Mouse (Mus musculus): ENCODE data around the gene Elovl1. TPM values are rescaled to one million over a fixed set of nuclear protein-coding genes. Genes with fewer than 3 reads are reported as not detected.
A peak's percentile ranks its signal among the peaks of the same experiment; 100 is the strongest.

Elovl1 gene
- polyA plus RNA-seq, 1 experiment from 2014 or later: 25.9 TPM

GRCm38 (mm10) chr4:118425374-118425773 lies 2.5 kb upstream of the Elovl1 start:
- Histone ChIP-seq H3K4me1 (replicated peaks; ENCODE audit: control insufficient read depth, insufficient read depth, low read length) (peaks cover 18% of the 10 kb centered on the region), H3K27ac (ENCODE audit: low read length) (no peak overlapping the region), H3K27me3 (replicated peaks; ENCODE audit: control insufficient read depth, insufficient read depth, low read length) (no peaks in the 10 kb centered on the region), H3K4me2 (ENCODE audit: low read length) (no peak overlapping the region), H3K9me3 (ENCODE audit: control insufficient read depth, low read length) (no peaks in the 10 kb centered on the region), H3K4me3 (replicated peaks; ENCODE audit: low read length) (no peak overlapping the region), H3K36me3 (ENCODE audit: control insufficient read depth, insufficient read depth) (peaks cover 8% of the 10 kb centered on the region), H3K9ac (replicated peaks; ENCODE audit: low read depth, low read length) (no peak overlapping the region)
- 88% methylated on average over 1 of the region's 1 CpGs for WGBS
- ATAC-seq: no peak

- peak overlapping the region; percentile 80 for H3K4me2 ChIP-seq (ENCODE audit: low read length)
- WGBS: 0% methylated on average over 5 of the region's 5 CpGs
- H3K9ac ChIP-seq (replicated peaks; ENCODE audit: low read depth, low read length): peak overlapping the region; percentile 73
- peak overlapping the region; percentile 31; the same call in 1 of the 2 replicates for H3K27ac ChIP-seq (ENCODE audit: low read length)
- H3K4me1 ChIP-seq (replicated peaks; ENCODE audit: control insufficient read depth, insufficient read depth, low read length): peaks cover 18% of the 10 kb centered on the region
- no peak for ATAC-seq
- peaks cover 4% of the 10 kb centered on the region; the same call in 1 of the 2 replicates for H3K36me3 ChIP-seq (ENCODE audit: control insufficient read depth, insufficient read depth)
- H3K4me3 ChIP-seq (replicated peaks; ENCODE audit: low read length): peak overlapping the region; percentile 48
- H3K27me3 ChIP-seq (replicated peaks; ENCODE audit: control insufficient read depth, insufficient read depth, low read length): no peaks in the 10 kb centered on the region
- no peaks in the 10 kb centered on the region for H3K9me3 ChIP-seq (ENCODE audit: control insufficient read depth, low read length)
Measured at GRCm38 (mm10) chr4:118427415-118427767, 502 bp upstream of the Elovl1 start.

- Histone ChIP-seq H3K36me3 (ENCODE audit: control insufficient read depth, insufficient read depth) (peaks cover 4% of the 10 kb centered on the region; the same call in 1 of the 2 replicates), H3K27me3 (replicated peaks; ENCODE audit: control insufficient read depth, insufficient read depth, low read length) (no peaks in the 10 kb centered on the region), H3K9me3 (ENCODE audit: control insufficient read depth, low read length) (no peaks in the 10 kb centered on the region), H3K4me2 (ENCODE audit: low read length) (peak overlapping the region; percentile 80), H3K4me1 (replicated peaks; ENCODE audit: control insufficient read depth, insufficient read depth, low read length) (peaks cover 18% of the 10 kb centered on the region), H3K4me3 (replicated peaks; ENCODE audit: low read length) (peak overlapping the region; percentile 48), H3K9ac (replicated peaks; ENCODE audit: low read depth, low read length) (peak overlapping the region; percentile 73), H3K27ac (ENCODE audit: low read length) (peak overlapping the region; percentile 37)
- 55% methylated on average over 15 of the region's 15 CpGs for WGBS
- peak; percentile 8; the same call in 1 of the 2 replicates for ATAC-seq
Measured at GRCm38 (mm10) chr4:118428531-118429214, 780 bp downstream of the Elovl1 start.

- Histone ChIP-seq H3K4me1 (replicated peaks; ENCODE audit: control insufficient read depth, insufficient read depth, low read length) (peaks cover 18% of the 10 kb centered on the region), H3K4me3 (replicated peaks; ENCODE audit: low read length) (no peak overlapping the region), H3K9me3 (ENCODE audit: control insufficient read depth, low read length) (no peaks in the 10 kb centered on the region), H3K27me3 (replicated peaks; ENCODE audit: control insufficient read depth, insufficient read depth, low read length) (no peaks in the 10 kb centered on the region), H3K36me3 (ENCODE audit: control insufficient read depth, insufficient read depth) (peaks cover 4% of the 10 kb centered on the region; the same call in 1 of the 2 replicates), H3K9ac (replicated peaks; ENCODE audit: low read depth, low read length) (no peak overlapping the region), H3K27ac (ENCODE audit: low read length) (no peak overlapping the region), H3K4me2 (ENCODE audit: low read length) (no peak overlapping the region)
- WGBS: 59% methylated on average over 7 of the region's 7 CpGs
- ATAC-seq: no peak
Measured at GRCm38 (mm10) chr4:118429215-118429895, 1.5 kb downstream of the Elovl1 start.

GRCm38 (mm10) chr4:118432332-118432731 lies 4.4 kb downstream of the Elovl1 start:
- Histone ChIP-seq H3K4me2 (ENCODE audit: low read length) (no peak overlapping the region), H3K9ac (replicated peaks; ENCODE audit: low read depth, low read length) (no peak overlapping the region), H3K27me3 (replicated peaks; ENCODE audit: control insufficient read depth, insufficient read depth, low read length) (no peaks in the 10 kb centered on the region), H3K9me3 (ENCODE audit: control insufficient read depth, low read length) (no peaks in the 10 kb centered on the region), H3K27ac (ENCODE audit: low read length) (no peak overlapping the region), H3K36me3 (ENCODE audit: control insufficient read depth, insufficient read depth) (peaks cover 4% of the 10 kb centered on the region; the same call in 1 of the 2 replicates), H3K4me1 (replicated peaks; ENCODE audit: control insufficient read depth, insufficient read depth, low read length) (peaks cover 31% of the 10 kb centered on the region), H3K4me3 (replicated peaks; ENCODE audit: low read length) (no peak overlapping the region)
- ATAC-seq: no peak
- WGBS: 77% methylated on average over 8 of the region's 8 CpGs

GRCm38 (mm10) chr4:118436820-118437603 lies 9.1 kb downstream of the Elovl1 start, which contains the start of gene Cdc20:
Gene Cdc20 (minus strand): TSS chr4:118437352.
- 0 out of 2 replicates have a peak, but pooled peaks cover 1% of the 10 kb centered on the region for H3K36me3 ChIP-seq (ENCODE audit: control insufficient read depth, insufficient read depth)
- H3K4me2 ChIP-seq (ENCODE audit: low read length): peak within 1 kb of the TSS; percentile 96
- H3K27ac ChIP-seq (ENCODE audit: low read length): peak within 1 kb of the TSS; percentile 93
- no peaks in the 10 kb centered on the region for H3K9me3 ChIP-seq (ENCODE audit: control insufficient read depth, low read length)
- peak within 1 kb of the TSS; percentile 62 for H3K4me3 ChIP-seq (replicated peaks; ENCODE audit: low read length)
- H3K27me3 ChIP-seq (replicated peaks; ENCODE audit: control insufficient read depth, insufficient read depth, low read length): no peaks in the 10 kb centered on the region
- peak; percentile 99 for ATAC-seq
- H3K9ac ChIP-seq (replicated peaks; ENCODE audit: low read depth, low read length): peak within 1 kb of the TSS; percentile 71
- WGBS: under 1% methylated on average over 67 of the region's 67 CpGs
- peaks cover 23% of the 10 kb centered on the region for H3K4me1 ChIP-seq (replicated peaks; ENCODE audit: control insufficient read depth, insufficient read depth, low read length)

- H3K4me2 ChIP-seq (ENCODE audit: low read length): peak overlapping the region; percentile 96
- H3K4me1 ChIP-seq (replicated peaks; ENCODE audit: control insufficient read depth, insufficient read depth, low read length): peaks cover 23% of the 10 kb centered on the region
- no peak for ATAC-seq
- peak overlapping the region; percentile 71 for H3K9ac ChIP-seq (replicated peaks; ENCODE audit: low read depth, low read length)
- no peaks in the 10 kb centered on the region for H3K27me3 ChIP-seq (replicated peaks; ENCODE audit: control insufficient read depth, insufficient read depth, low read length)
- no peaks in the 10 kb centered on the region for H3K36me3 ChIP-seq (ENCODE audit: control insufficient read depth, insufficient read depth)
- peak overlapping the region; percentile 62 for H3K4me3 ChIP-seq (replicated peaks; ENCODE audit: low read length)
- H3K9me3 ChIP-seq (ENCODE audit: control insufficient read depth, low read length): no peaks in the 10 kb centered on the region
- peak overlapping the region; percentile 93 for H3K27ac ChIP-seq (ENCODE audit: low read length)
- 10% methylated on average over 12 of the region's 12 CpGs for WGBS
Measured at GRCm38 (mm10) chr4:118437829-118438253, 9.9 kb downstream of the Elovl1 start.

GRCm38 (mm10) chr4:118445088-118445487 lies 17.2 kb downstream of the Elovl1 start:
- 78% methylated on average over 10 of the region's 10 CpGs for WGBS
- H3K36me3 ChIP-seq (ENCODE audit: control insufficient read depth, insufficient read depth): no peaks in the 10 kb centered on the region
- H3K4me2 ChIP-seq (ENCODE audit: low read length): no peak overlapping the region
- H3K4me1 ChIP-seq (replicated peaks; ENCODE audit: control insufficient read depth, insufficient read depth, low read length): peaks cover 14% of the 10 kb centered on the region
- H3K9me3 ChIP-seq (ENCODE audit: control insufficient read depth, low read length): no peaks in the 10 kb centered on the region
- H3K27ac ChIP-seq (ENCODE audit: low read length): no peak overlapping the region
- no peak overlapping the region for H3K4me3 ChIP-seq (replicated peaks; ENCODE audit: low read length)
- H3K9ac ChIP-seq (replicated peaks; ENCODE audit: low read depth, low read length): no peak overlapping the region
- no peak for ATAC-seq
- no peaks in the 10 kb centered on the region for H3K27me3 ChIP-seq (replicated peaks; ENCODE audit: control insufficient read depth, insufficient read depth, low read length)
